Comparison of ENCODE assay signal across 11 mouse cellular contexts in genomic region chr11:19523853-19524487, GRCm38 (mm10).
DNase-seq lines count a peak whose midpoint lies in the region; ATAC-seq lines count a peak whose summit lies in the region.
"Had no signal": no experiment of that assay in that cellular context is flagged by ENCODE, and none has a peak within 500 bp of the region (broad histone marks: within the 10 kb centered on the region; RNA-seq: fewer than 3 reads in every experiment).

No protein-coding gene starts in this region.

- H3K4me1 ChIP-seq in forebrain, embryonic 15.5 days: peaks cover 2% of the 10 kb centered on the region; the same call in 1 of the 2 replicates
- H3K4me1 ChIP-seq in neural tube, embryonic 12.5 days: peaks cover 6% of the 10 kb centered on the region; the same call in 1 of the 2 replicates
- no peaks in the 10 kb centered on the region for H3K4me1 ChIP-seq in kidney, embryonic 16.5 days (ENCODE audit: insufficient read depth, low read length)
- H3K4me1 ChIP-seq: heart, embryonic 12.5 days; megakaryocyte, embryonic 14.5 days had no signal

- peak; percentile 89 for ATAC-seq in forebrain, embryonic 15.5 days (replicated peaks)
- ATAC-seq in neural tube, embryonic 12.5 days (ENCODE audit: low FRiP score, low read depth): peak; percentile 96
- no peak for ATAC-seq in kidney, embryonic 16.5 days (ENCODE audit: low FRiP score, low TSS enrichment)

- no peaks in the 10 kb centered on the region for H3K9me3 ChIP-seq in forebrain, embryonic 15.5 days
- no peaks in the 10 kb centered on the region for H3K9me3 ChIP-seq in neural tube, embryonic 12.5 days
- no peaks in the 10 kb centered on the region for H3K9me3 ChIP-seq in kidney, embryonic 16.5 days (ENCODE audit: low read length)
- H3K9me3 ChIP-seq: embryonic facial prominence, embryonic 15.5 days; heart, embryonic 12.5 days; megakaryocyte, embryonic 14.5 days had no signal

- H3K4me3 ChIP-seq in forebrain, embryonic 15.5 days: no peak overlapping the region
- H3K4me3 ChIP-seq in neural tube, embryonic 12.5 days: no peak overlapping the region
- no peak overlapping the region for H3K4me3 ChIP-seq in kidney, embryonic 16.5 days (ENCODE audit: low read length)
- H3K4me3 ChIP-seq: embryonic facial prominence, embryonic 15.5 days; heart, embryonic 12.5 days; megakaryocyte, embryonic 14.5 days had no signal

- H3K36me3 ChIP-seq in forebrain, embryonic 15.5 days: no peaks in the 10 kb centered on the region
- no peaks in the 10 kb centered on the region for H3K36me3 ChIP-seq in neural tube, embryonic 12.5 days
- H3K36me3 ChIP-seq in kidney, embryonic 16.5 days (ENCODE audit: insufficient read depth, low read length): no peaks in the 10 kb centered on the region
- H3K36me3 ChIP-seq: embryonic facial prominence, embryonic 15.5 days; heart, embryonic 12.5 days had no signal

- H3K4me2 ChIP-seq in forebrain, embryonic 15.5 days (replicated peaks): no peak overlapping the region
- no peak overlapping the region for H3K4me2 ChIP-seq in neural tube, embryonic 12.5 days (replicated peaks)
- H3K4me2 ChIP-seq in kidney, embryonic 16.5 days (replicated peaks; ENCODE audit: low read depth, low read length): no peak overlapping the region
- H3K4me2 ChIP-seq: embryonic facial prominence, embryonic 15.5 days; heart, embryonic 12.5 days had no signal

- H3K27me3 ChIP-seq in forebrain, embryonic 15.5 days: 0 out of 2 replicates have a peak, but pooled peaks cover 3% of the 10 kb centered on the region
- no peaks in the 10 kb centered on the region for H3K27me3 ChIP-seq in neural tube, embryonic 12.5 days (replicated peaks)
- no peaks in the 10 kb centered on the region for H3K27me3 ChIP-seq in kidney, embryonic 16.5 days (ENCODE audit: insufficient read depth, low read length)
- H3K27me3 ChIP-seq: embryonic facial prominence, embryonic 15.5 days; heart, embryonic 12.5 days; megakaryocyte, embryonic 14.5 days had no signal

- no peak overlapping the region for H3K27ac ChIP-seq in forebrain, embryonic 15.5 days (replicated peaks)
- no peak overlapping the region for H3K27ac ChIP-seq in neural tube, embryonic 12.5 days
- no peak overlapping the region for H3K27ac ChIP-seq in kidney, embryonic 16.5 days (ENCODE audit: low read length)
- H3K27ac ChIP-seq: embryonic facial prominence, embryonic 15.5 days; kidney, postnatal 0 days had no signal

- WGBS in forebrain, embryonic 15.5 days: 6% methylated on average over 6 of the region's 6 CpGs
- WGBS in neural tube, embryonic 12.5 days: 16% methylated on average over 6 of the region's 6 CpGs
- WGBS in kidney, embryonic 16.5 days: 75% methylated on average over 6 of the region's 6 CpGs

- DNase-seq in embryo, embryonic 10.5 days (ENCODE audit: low spot score): peak; percentile 73
- peak; percentile 4 to 17 for DNase-seq in left cerebral cortex, adult 8-10 months (ENCODE audit: low spot score in 2 of 2)
- no peak for DNase-seq in spleen, adult 18-20 months
- DNase-seq in kidney, adult 9 months: no peak

- no peak overlapping the region for H3K9ac ChIP-seq in forebrain, embryonic 15.5 days (replicated peaks)
- H3K9ac ChIP-seq in neural tube, embryonic 12.5 days: no peak overlapping the region
- no peak overlapping the region for H3K9ac ChIP-seq in kidney, embryonic 16.5 days (replicated peaks; ENCODE audit: low read length)
- H3K9ac ChIP-seq: embryonic facial prominence, embryonic 15.5 days; heart, embryonic 12.5 days had no signal

Comparison
In these comparisons a context has a peak if more than half of its experiments do, and no peak if none do; other contexts are left out.
1. DNase-seq: peak in embryo, embryonic 10.5 days (single experiment) and left cerebral cortex, adult 8-10 months (2 of 2); none in spleen, adult 18-20 months (0 of 2) and kidney, adult 9 months (single experiment).